Mouse (Mus musculus): ENCODE measurements around the gene Gbf1.

DNA sequence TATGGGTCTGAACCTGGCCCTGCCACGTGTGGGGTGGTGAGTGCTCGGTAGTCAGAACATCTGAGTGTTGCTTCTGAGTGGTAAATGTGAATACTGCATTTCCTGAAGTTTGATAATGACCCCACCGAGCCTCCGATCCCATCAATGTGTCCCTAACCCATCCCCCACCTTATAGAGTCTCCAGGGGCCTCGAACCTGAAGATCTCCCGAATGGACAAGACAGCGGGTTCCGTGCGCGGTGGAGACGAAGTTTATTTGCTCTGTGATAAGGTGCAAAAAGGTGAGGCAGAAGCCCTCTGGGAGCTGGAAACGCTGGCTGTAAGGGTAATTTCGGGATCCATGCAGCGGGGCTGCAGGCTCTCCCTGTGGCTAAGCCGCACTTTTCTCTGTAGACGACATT, 155.5 kb downstream of the Gbf1 start:
- TF ChIP-seq CTCF (IDR thresholded peaks at IDR 0.05; ENCODE audit: low read depth, low read length): no peak
- no peak for TF ChIP-seq POLR2AphosphoS5 (IDR thresholded peaks at IDR 0.05; ENCODE audit: insufficient replicate concordance, low read depth, low read length)

Measured in G1E (cell line).